Mouse (Mus musculus) kidney, postnatal 36 days (tissue): ENCODE data around the gene Hipk2.

Source experiments
- DNase-seq, 2 experiments: peaks; one replicate each; pipeline ENCODE4 v3.0.0; 2021 to 2022; ENCODE audit warnings: mixed read lengths in 2 of 2

Hipk2 gene

DNA sequence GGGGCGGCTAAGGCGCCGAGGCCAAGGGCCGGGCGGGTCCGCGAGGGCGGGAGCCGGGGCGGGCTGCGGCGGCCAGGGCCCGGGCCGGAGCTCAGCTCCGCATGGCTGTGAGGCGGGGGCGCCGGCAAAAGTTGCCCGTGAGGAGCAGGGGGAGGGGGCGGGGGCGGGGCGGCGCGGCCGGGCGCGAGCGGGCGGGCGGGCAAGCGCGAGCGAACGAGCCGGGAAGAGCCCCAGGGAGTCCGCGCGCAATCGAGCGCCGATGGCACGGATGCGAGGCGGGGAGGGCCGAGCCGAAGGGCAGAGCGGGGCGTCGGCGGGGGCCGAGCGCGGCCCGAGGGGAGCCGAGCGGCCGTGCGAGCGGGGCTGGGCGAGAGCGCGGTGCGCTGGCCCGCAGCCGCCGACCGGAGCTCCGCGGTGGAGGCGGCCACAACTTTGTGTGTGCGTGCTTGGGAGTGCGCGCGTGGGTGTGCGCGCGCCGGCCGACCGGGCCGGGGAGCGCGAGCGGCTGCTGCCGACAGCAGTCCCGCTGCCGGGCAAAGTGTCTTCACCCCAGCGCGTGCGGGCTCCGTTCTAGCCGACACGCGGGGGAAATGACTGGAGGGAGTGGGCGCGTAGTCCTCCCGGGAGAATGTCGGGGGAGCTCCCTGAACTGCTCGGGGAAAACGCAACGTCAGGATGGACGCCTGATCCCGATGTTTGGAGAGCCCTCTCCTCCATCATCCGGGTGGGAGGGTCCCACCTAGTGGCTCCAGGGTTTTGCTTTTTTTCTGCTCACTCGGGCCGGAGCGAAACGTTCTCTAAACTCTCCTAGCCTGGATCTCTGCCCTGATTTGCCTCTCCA, at the start of gene Hipk2:
Gene Hipk2 (minus strand): TSS at position 95 of the 841 bp plus-strand sequence.
- DNase-seq, result peak; percentile 86 to 91

DNA sequence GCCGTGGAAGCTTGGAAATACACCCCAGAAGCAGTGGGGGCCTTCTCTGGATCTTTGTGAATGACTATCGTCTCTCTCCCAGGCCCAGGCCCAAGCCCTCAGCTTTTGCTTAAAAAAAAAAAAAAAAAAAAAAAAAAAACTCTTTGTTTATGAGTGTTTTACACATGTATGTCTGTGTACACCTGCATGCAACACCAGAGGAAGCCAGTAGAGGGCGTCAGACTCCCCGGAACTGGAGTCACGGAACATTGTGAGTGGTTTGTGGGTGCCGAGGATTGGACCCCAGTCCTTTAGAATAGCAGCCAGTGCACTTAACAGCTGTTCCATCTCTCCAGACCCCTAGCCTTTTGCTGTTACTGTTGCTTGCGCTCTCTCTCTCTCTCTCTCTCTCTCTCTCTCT, 49.8 kb upstream of the Hipk2 start:
- no peak for DNase-seq

GRCm38 (mm10) chr6:38923870-38924817, 48.2 kb upstream of the Hipk2 start:
- no peak for DNase-seq

- no peak for DNase-seq
These were observed 47.5 kb upstream of the Hipk2 start for GRCm38 (mm10) chr6:38923450-38923849.

- no peak for DNase-seq
These were observed 46.6 kb upstream of the Hipk2 start for GRCm38 (mm10) chr6:38922517-38922916.

DNA sequence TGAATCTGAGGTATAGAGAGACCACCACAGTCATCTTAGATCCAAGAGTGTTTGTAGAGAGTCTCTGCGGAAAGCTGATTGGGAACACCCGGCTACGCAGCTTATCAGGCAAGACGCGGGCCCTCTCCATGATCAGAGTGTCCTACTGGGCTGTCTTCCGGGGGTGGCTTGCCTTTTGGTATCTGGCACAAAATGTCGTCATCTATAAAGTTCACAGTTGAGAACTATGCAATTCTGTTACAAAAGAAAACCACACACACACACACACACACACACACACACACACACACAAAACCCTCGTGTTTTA, 45.8 kb upstream of the Hipk2 start:
- no peak for DNase-seq

DNA sequence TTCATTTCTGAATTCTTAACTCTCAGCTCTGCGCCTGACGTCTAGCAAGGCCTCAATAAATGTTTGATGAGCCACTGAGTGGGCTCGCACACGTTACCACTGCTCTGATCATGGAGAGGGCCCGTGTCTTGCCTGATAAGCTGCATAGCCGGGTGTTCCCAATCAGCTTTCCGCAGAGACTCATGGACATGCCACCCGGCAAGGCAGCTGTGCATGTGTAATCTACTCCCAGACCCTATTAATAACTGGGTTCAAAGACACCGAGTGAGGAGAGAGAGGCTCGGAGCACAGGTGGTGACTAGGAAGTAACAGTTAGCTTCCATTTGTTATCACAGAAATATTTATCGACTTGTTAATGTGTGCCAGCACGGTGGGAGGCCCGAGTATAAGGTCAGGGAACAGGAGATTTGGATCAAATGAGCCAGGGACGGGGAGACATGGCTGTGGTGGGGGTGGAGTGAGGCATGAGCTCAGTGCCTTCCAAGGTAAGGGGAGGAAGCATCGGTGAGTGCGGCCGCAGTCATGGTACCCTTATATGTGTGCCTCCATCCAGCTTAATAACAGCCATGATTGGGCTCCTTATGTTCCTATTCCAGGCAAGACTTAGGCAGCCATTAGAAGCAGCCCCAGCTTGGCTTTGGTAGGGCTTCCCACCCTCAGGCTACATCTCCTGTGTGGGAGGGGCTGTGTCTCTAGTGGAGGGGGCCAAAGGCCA, 45.3 kb upstream of the Hipk2 start:
- no peak for DNase-seq

GRCm38 (mm10) chr6:38920141-38920540, 44.2 kb upstream of the Hipk2 start:
- DNase-seq, result peak; percentile 43 to 44

DNA sequence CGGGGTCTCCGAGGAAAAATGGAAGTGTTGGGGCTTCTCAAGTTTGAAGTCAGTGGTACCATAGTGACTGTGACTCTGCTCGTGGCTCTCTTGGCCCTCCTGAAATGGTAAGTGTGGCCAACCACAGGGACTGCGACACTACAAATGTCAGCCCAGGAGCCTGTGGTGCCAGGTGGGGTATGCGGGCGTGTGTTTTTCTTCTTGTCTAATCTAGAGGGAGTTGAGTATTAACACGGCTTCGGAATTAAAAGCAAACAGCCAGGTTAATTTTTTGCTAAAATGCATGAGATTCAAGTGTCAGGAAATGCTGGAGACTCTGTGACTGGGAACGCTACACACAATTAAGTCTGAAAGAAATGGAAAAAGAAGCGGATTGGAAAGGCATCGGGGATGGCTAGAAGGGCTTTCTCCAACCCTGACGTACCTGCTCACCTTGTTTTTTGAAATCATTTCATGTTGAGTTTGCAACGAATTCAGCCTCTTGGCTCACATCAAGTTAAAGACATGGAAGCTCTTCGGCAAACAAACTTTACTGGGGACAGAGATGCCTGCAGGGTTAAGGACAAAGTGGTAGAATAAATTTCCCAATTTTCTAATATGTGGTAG, 43.3 kb upstream of the Hipk2 start:
- peak; percentile 70 to 87 for DNase-seq

- no peak for DNase-seq
These were observed 42.8 kb upstream of the Hipk2 start for GRCm38 (mm10) chr6:38918728-38919127.

DNA sequence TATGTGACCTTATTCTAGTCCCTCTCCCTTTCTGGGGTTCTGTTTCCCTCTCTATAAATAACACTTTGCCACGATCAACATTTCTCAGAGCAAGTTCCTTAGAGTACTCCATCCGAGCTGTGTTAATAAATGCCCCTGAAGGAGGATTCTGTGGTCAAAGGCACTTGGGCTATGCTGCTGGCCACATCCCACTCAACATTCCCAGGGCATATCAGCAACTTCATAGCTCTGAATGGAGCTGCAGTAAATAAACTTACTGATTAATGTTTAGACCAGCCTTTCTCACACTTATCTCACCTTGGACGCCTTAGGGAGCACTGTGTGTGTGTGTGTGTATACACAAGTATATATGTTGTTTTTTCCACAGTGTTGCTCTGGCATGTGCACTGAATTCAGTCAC, 41.5 kb upstream of the Hipk2 start:
- DNase-seq, result no peak

DNA sequence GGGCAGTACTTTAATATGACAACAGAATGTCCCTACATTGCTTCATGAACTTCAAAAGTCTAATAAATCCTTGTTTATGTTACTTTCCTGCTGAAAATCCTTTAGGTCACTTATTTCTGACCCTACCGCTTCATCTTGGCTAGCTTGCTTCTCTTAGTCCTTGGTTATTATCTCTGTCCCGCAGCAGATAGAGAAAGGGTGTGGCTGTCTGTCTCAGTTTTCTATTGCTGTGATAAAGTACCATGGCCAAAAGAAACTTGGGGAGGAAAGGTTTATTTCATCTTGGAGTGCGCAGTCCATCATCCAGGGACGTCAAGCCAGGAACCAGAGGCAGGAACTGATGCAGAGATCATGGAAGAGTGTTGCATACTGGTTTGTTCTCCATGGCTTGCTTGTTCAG, 40.6 kb upstream of the Hipk2 start:
- DNase-seq, result no peak

- DNase-seq, result no peak
These were observed 39.8 kb upstream of the Hipk2 start for GRCm38 (mm10) chr6:38915776-38916175.

DNA sequence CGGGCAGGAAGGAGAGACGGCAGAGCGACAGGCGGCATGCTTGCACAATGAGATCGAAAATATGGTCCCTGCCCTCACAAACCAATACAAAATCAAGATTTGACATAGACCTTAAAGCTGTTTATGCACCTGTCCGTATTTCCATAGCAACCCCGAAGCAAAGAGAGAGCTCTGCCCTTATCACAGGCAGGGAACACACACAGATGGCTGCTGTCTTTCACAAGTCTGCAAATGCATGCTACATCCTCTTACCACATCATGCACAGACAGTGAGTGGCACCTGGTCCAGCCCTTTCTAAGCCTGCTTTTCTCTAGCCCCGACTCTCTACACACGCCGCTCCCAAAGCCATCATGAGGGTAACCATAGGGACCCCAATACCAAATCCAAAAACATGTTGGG, 38.2 kb upstream of the Hipk2 start:
- DNase-seq, result no peak

DNA sequence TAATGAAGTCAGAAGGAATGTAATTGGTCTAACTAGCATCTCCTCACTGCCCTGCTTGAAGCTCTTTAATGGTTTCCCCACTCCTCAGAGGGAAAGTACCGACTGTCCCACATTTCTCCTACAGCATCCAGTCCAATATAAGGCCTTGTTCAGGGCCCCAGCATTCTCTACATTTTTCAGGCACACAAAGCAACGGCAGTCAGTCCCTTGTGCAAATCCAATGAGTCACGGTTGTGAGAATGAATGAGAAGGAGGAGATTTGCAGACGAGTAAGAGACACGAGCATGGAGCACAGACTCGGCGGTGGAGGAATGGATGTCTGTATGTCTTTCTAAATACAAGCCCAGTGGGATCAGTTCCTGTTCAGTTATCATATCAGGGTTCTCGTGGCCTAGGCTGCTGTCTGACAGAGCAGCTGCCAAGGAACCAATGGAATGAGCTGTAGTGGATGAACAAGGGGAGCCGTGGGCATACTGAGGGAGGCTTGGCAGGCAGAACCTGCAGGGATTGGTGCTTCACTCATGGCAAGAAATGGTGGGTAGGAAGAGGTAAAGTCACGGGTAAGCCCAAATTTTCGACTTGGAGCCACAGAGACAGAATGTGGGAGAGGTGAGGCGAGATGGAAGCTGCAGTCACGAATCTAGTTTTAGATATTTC, 37.5 kb upstream of the Hipk2 start:
- no peak for DNase-seq

DNA sequence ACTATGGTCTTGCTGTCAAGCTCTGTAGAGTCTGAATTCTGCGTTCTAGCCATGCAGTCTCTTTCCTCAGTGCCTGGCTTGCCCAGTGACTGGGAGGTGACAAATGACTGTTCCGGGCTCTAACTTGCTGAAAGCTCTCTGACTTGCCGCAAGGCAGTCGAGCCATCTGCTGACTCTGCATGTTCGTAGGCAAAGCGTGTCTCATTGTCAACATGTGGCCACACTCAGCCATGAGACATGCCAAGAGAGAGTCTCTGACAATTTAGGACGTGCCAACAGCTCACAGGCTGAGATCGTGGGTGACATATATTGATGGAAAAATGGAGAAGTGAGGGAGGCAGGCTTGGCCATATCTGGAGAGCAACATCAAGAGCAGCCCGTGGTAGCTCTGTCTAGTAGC, 36.9 kb upstream of the Hipk2 start:
- DNase-seq, result no peak

- DNase-seq, result no peak
These were observed 36.2 kb upstream of the Hipk2 start for GRCm38 (mm10) chr6:38912121-38912660.

- peak; percentile 76 to 86 for DNase-seq
These were observed 35.0 kb upstream of the Hipk2 start for GRCm38 (mm10) chr6:38910828-38911559.

GRCm38 (mm10) chr6:38908401-38908800, 32.4 kb upstream of the Hipk2 start:
- peak in 1 of 2 experiments; percentile 56 for DNase-seq

DNA sequence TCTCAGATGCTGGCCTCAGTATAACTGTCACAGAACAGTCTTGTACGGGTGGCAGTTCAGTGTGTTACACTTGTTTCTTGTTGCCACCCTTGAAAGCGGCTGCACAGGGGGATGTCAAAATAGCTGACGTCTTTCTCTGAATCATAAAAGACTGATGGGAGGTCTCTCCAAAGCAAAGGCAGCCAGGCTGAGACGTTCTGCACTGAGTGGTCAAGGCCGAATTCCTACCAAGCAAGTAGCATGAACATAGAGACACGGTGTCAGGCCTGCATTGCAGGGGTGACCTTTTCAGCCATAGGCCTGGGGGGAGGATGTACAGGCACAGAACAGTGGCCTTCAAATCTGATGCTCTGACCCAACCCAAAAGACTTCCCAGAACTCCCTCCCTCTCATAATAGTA, 30.0 kb upstream of the Hipk2 start:
- no peak for DNase-seq

DNA sequence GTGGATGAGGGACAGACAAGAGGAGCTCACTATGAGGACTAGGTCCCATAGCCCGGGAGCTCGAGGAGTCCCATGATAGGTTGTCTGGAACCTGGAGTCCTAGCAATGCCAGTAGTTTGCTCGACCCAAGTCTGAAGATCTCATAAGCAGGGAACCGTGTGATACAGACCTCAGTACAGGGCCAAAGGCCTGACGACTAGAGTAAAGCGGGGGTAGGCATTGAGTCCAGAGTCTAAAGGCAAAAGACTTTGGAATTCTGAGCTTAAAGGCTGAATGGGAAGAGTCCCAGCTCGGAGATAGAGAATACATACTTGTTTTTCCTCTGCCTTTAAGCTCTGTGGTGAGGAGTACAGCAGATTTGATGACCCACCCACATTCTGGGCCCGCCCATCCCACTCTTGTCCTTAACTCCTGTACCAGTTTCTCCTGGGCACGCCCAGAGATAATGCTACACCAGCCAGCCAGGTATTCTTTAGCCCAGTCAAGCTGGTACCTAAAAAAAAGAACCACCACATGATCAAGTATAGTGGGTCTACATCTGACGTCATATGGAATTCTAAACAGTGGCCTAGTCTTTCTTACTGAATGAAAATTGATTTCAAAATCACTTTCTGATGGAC, 27.0 kb upstream of the Hipk2 start:
- DNase-seq, result peak; percentile 46 to 53
